Mouse (Mus musculus): ENCODE measurements at regions not wholly inside any gene's neighbourhood (a gene's known extent, or its start where the extent isn't known, plus 50 kb on each side); places are given as distances from the start of the nearest gene placed in this dataset.

GRCm38 (mm10) chr12:27666456-27666855 lies 324.1 kb upstream of the Sox11 start:
- TF ChIP-seq CTCF (IDR thresholded peaks at IDR 0.05; ENCODE audit: control insufficient read depth, insufficient read depth, insufficient read length) (no peak), USF1 (IDR thresholded peaks at IDR 0.05; ENCODE audit: low read depth) (no peak)
